Comparison of ENCODE assay signal across 24 mouse cellular contexts in genomic region chr9:113347942-113348341, GRCm38 (mm10).
DNase-seq lines count a peak whose midpoint lies in the region; ATAC-seq and TF ChIP-seq lines count a peak whose summit lies in the region.
"Had no signal": no experiment of that assay in that cellular context is flagged by ENCODE, and none has a peak within 500 bp of the region (broad histone marks: within the 10 kb centered on the region; RNA-seq: fewer than 3 reads in every experiment).

No protein-coding gene starts in this region.

- H3K36me3 ChIP-seq in heart, embryonic 15.5 days: no peaks in the 10 kb centered on the region
- no peaks in the 10 kb centered on the region for H3K36me3 ChIP-seq in limb, embryonic 14.5 days (ENCODE audit: control insufficient read depth, insufficient read depth, low read length)
- H3K36me3 ChIP-seq in limb, embryonic 10.5 days: no peaks in the 10 kb centered on the region
- H3K36me3 ChIP-seq: embryonic facial prominence, embryonic 12.5 days; embryonic facial prominence, embryonic 15.5 days had no signal

- peak; percentile 72 for ATAC-seq in heart, embryonic 15.5 days (replicated peaks; ENCODE audit: insufficient number of reproducible peaks, insufficient read depth, low FRiP score, low read depth)
- no peak for ATAC-seq in limb, embryonic 14.5 days (ENCODE audit: low FRiP score, low read depth)
- ATAC-seq: CD4-positive, CD25-positive, alpha-beta regulatory T cell, adult 4 months; forebrain, embryonic 14.5 days; forebrain, postnatal 0 days; hindbrain, postnatal 0 days; inflammation-experienced regulatory T-cells, adult 6 months; intestine, embryonic 16.5 days had no signal

- peaks cover 7% of the 10 kb centered on the region; the same call in 1 of the 2 replicates for H3K4me1 ChIP-seq in heart, embryonic 15.5 days (replicated peaks)
- H3K4me1 ChIP-seq in limb, embryonic 14.5 days (ENCODE audit: control insufficient read depth, insufficient read depth, low read length): peaks cover 7% of the 10 kb centered on the region; the same call in 1 of the 2 replicates
- peaks cover 3% of the 10 kb centered on the region for H3K4me1 ChIP-seq in limb, embryonic 10.5 days
- H3K4me1 ChIP-seq: embryonic facial prominence, embryonic 12.5 days; embryonic facial prominence, embryonic 15.5 days had no signal

- H3K4me3 ChIP-seq in heart, embryonic 15.5 days: no peak overlapping the region
- H3K4me3 ChIP-seq in limb, embryonic 14.5 days (replicated peaks; ENCODE audit: low read length): no peak overlapping the region
- H3K4me3 ChIP-seq in limb, embryonic 10.5 days: no peak overlapping the region
- H3K4me3 ChIP-seq: embryonic facial prominence, embryonic 12.5 days; embryonic facial prominence, embryonic 15.5 days; gastrocnemius, adult 2 months had no signal

- no peak overlapping the region for H3K27ac ChIP-seq in heart, embryonic 15.5 days
- no peak overlapping the region for H3K27ac ChIP-seq in limb, embryonic 14.5 days (replicated peaks; ENCODE audit: low read depth, low read length)
- no peak overlapping the region for H3K27ac ChIP-seq in limb, embryonic 10.5 days
- H3K27ac ChIP-seq: embryonic facial prominence, embryonic 12.5 days; embryonic facial prominence, embryonic 15.5 days; gastrocnemius, adult 2 months; hindbrain, embryonic 14.5 days; hindbrain, postnatal 0 days had no signal

- 42% methylated on average over 5 of the region's 5 CpGs for WGBS in heart, embryonic 15.5 days
- WGBS in limb, embryonic 14.5 days: 64% methylated on average over 5 of the region's 5 CpGs
- WGBS in limb, embryonic 10.5 days: 86% methylated on average over 5 of the region's 5 CpGs

- H3K27me3 ChIP-seq in heart, embryonic 15.5 days: no peaks in the 10 kb centered on the region
- no peaks in the 10 kb centered on the region for H3K27me3 ChIP-seq in limb, embryonic 14.5 days (ENCODE audit: control insufficient read depth, insufficient read depth, low read length)
- H3K27me3 ChIP-seq in limb, embryonic 10.5 days (ENCODE audit: low read depth, poor library complexity, severe bottlenecking): no peaks in the 10 kb centered on the region
- H3K27me3 ChIP-seq: embryonic facial prominence, embryonic 12.5 days; embryonic facial prominence, embryonic 15.5 days had no signal

- DNase-seq in heart, postnatal 25 days (ENCODE audit: low spot score): no peak
- DNase-seq in heart, postnatal 10 days: peak; percentile 28 to 44
- no peak for DNase-seq in heart, postnatal 36 days
- peak; percentile 9 for DNase-seq in limb, embryonic 14.5 days (ENCODE audit: low spot score)
- DNase-seq in limb, embryonic 10.5 days (ENCODE audit: low spot score): no peak
- DNase-seq: adrenal gland, adult 2 months; adrenal gland, postnatal 14 days; cerebellum, adult 11 months; cerebellum, adult 2 months; cerebellum, adult 9-11 months; cerebellum, postnatal 25 days; forebrain, postnatal 0 days; gastrocnemius, adult 2 months; gastrocnemius, postnatal 14 days; kidney, adult 18-20 months had no signal

- H3K4me2 ChIP-seq in heart, embryonic 15.5 days: no peak overlapping the region
- no peak overlapping the region for H3K4me2 ChIP-seq in limb, embryonic 14.5 days (replicated peaks; ENCODE audit: low read depth, low read length, severe bottlenecking)
- H3K4me2 ChIP-seq: embryonic facial prominence, embryonic 12.5 days; embryonic facial prominence, embryonic 15.5 days; hindbrain, embryonic 14.5 days had no signal

- intact Hi-C loops in heart, postnatal 25 days (cut with DNase I): no loop called here
- intact Hi-C loops in heart, postnatal 10 days (cut with DNase I): no loop called here
- intact Hi-C loops in heart, postnatal 36 days (cut with DNase I): no loop called here

- H3K9me3 ChIP-seq in heart, embryonic 15.5 days (replicated peaks): no peaks in the 10 kb centered on the region
- H3K9me3 ChIP-seq in limb, embryonic 14.5 days (ENCODE audit: control insufficient read depth, low read length): no peaks in the 10 kb centered on the region
- H3K9me3 ChIP-seq in limb, embryonic 10.5 days (replicated peaks): no peaks in the 10 kb centered on the region
- H3K9me3 ChIP-seq: embryonic facial prominence, embryonic 12.5 days; embryonic facial prominence, embryonic 15.5 days had no signal

- TF ChIP-seq POLR2A in limb, embryonic 14.5 days (IDR thresholded peaks at IDR 0.05; ENCODE audit: borderline replicate concordance, extremely low read depth, insufficient read depth, insufficient read length): no peak

- no peak overlapping the region for H3K9ac ChIP-seq in heart, embryonic 15.5 days
- H3K9ac ChIP-seq in limb, embryonic 14.5 days (ENCODE audit: low read depth, low read length, severe bottlenecking): no peak overlapping the region
- H3K9ac ChIP-seq: embryonic facial prominence, embryonic 12.5 days; embryonic facial prominence, embryonic 15.5 days; forebrain, postnatal 0 days; hindbrain, embryonic 14.5 days had no signal

Comparison
In these comparisons a context has a peak if more than half of its experiments do, and no peak if none do; other contexts are left out.
1. DNase-seq: peak in heart, postnatal 10 days (2 of 2) and limb, embryonic 14.5 days (single experiment); none in heart, postnatal 25 days (single experiment), heart, postnatal 36 days (0 of 2) and limb, embryonic 10.5 days (single experiment).